Mouse (Mus musculus) kidney, adult 11 months (tissue): Measurements from ENCODE around the gene Kncn.

Experiments
- DNase-seq: peaks from one replicate; pipeline ENCODE4 v3.0.0; 2022

Gene Kncn

GRCm38 (mm10) chr4:115881183-115881582 is 3.0 kb upstream of the Kncn start:
- no peak for DNase-seq

- DNase-seq: no peak
Observed at GRCm38 (mm10) chr4:115882195-115882594, 2.0 kb upstream of the Kncn start.

- no peak for DNase-seq
Observed at GRCm38 (mm10) chr4:115885846-115886245, 1.6 kb downstream of the Kncn start.

- DNase-seq: no peak
Observed at GRCm38 (mm10) chr4:115886875-115887274, 2.7 kb downstream of the Kncn start.

GRCm38 (mm10) chr4:115890066-115890465 is 5.9 kb downstream of the Kncn start:
- DNase-seq: no peak

GRCm38 (mm10) chr4:115890553-115890952 is 6.4 kb downstream of the Kncn start, which contains the start of gene 6430628N08Rik:
Gene 6430628N08Rik (plus strand): TSS chr4:115890665.
- no peak for DNase-seq

GRCm38 (mm10) chr4:115894281-115894680 is 10.1 kb downstream of the Kncn start:
- DNase-seq: peak; percentile 79

- DNase-seq: no peak
Observed at GRCm38 (mm10) chr4:115897901-115898631, 13.9 kb downstream of the Kncn start.

- peak; percentile 55 for DNase-seq
Observed at GRCm38 (mm10) chr4:115902816-115903215, 18.6 kb downstream of the Kncn start.

GRCm38 (mm10) chr4:115904375-115904774 is 20.2 kb downstream of the Kncn start:
- no peak for DNase-seq

GRCm38 (mm10) chr4:115905701-115906100 is 21.5 kb downstream of the Kncn start:
- DNase-seq: no peak

GRCm38 (mm10) chr4:115906791-115907190 is 22.6 kb downstream of the Kncn start:
- no peak for DNase-seq

GRCm38 (mm10) chr4:115907994-115908393 is 23.8 kb downstream of the Kncn start:
- no peak for DNase-seq

GRCm38 (mm10) chr4:115908641-115909040 is 24.4 kb downstream of the Kncn start:
- DNase-seq: no peak

GRCm38 (mm10) chr4:115911586-115911985 is 27.4 kb downstream of the Kncn start:
- no peak for DNase-seq

- peak; percentile 47 for DNase-seq
Observed at GRCm38 (mm10) chr4:115919911-115920310, 35.7 kb downstream of the Kncn start.

- DNase-seq: no peak
Observed at GRCm38 (mm10) chr4:115922688-115923087, 38.5 kb downstream of the Kncn start.

GRCm38 (mm10) chr4:115923262-115923880 is 39.2 kb downstream of the Kncn start:
- DNase-seq: no peak

GRCm38 (mm10) chr4:115927637-115928036 is 43.4 kb downstream of the Kncn start:
- no peak for DNase-seq

- no peak for DNase-seq
Observed at GRCm38 (mm10) chr4:115931556-115932088, 47.4 kb downstream of the Kncn start.

- DNase-seq: no peak
Observed at GRCm38 (mm10) chr4:115935835-115936581, 51.8 kb downstream of the Kncn start.

GRCm38 (mm10) chr4:115936646-115937045 is 52.4 kb downstream of the Kncn start:
- no peak for DNase-seq
